Mouse (Mus musculus): Measurements from ENCODE around the gene Atp8b2. TPM values are rescaled to one million over a fixed set of nuclear protein-coding genes. Genes with fewer than 3 reads are reported as not detected.
A peak's percentile ranks its signal among the peaks of the same experiment; 100 is the strongest.

Atp8b2 gene
- 10 to 100 TPM; 64.6 to 67.7 TPM for total RNA-seq (2021)
- long read RNA-seq, experiment 1, full-length matches to known transcripts: 20 of 43 reads
- long read RNA-seq, experiment 1, partial matches to known transcripts: 7 of 43 reads
- long read RNA-seq, experiment 1, other reads (novel, unspliced or antisense): 16 of 43 reads
- long read RNA-seq, experiment 2, full-length matches to known transcripts: 34 of 59 reads
- long read RNA-seq, experiment 2, partial matches to known transcripts: 10 of 59 reads
- long read RNA-seq, experiment 2, other reads (novel, unspliced or antisense): 15 of 59 reads

DNA sequence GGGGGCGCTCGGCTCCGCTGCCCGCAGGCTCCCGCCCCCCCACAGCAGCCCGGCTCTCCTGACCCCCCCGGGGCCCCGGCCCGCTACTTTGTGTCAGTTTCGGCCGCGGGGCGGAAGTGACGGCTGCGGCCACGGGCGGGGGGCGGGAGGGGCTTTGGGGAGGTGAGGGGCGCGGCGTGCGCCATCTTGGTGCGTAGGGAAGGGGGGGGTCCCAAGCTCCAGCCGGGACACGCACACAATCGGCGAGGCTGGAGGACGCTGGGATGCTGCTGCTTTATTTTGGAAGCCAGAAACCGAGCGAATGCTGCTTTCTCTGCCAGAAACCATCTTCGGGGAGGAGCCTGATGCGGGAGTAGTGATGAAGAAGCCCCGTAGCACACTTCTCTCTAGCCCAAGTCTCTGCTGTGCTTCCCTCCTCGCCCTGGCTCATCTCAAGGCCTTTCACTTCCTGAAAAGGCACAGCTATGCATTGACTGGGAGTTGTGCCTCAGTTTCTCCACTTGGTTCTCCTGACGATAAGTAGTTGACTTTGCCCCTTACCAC, at the start of gene Atp8b2:
TSS of gene Atp8b2 (minus strand) at position 288 of the 543 bp plus-strand sequence.
- peak; percentile 50 to 74 for DNase-seq (ENCODE audit: low spot score in 2 of 2)

DNA sequence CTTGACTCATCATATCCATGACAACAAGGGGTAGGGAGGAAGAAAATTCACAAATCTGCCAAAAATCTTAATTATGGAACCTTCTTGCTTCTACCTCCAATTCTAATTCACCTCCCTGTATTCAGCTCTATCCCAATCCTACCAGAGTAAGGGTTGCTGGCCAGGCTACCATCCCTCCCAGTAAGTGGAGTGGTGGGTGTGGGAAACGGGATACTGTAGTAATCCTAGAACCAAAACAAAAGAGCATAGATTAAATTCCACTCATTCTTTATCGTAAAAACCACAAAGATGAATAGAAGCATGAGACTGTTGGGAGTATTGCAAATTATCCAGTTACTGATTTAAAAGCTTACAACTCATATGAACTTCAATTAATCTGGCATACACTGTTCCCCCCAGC, 47.0 kb upstream of the Atp8b2 start:
- no peak for DNase-seq (ENCODE audit: low spot score in 2 of 2)

DNA sequence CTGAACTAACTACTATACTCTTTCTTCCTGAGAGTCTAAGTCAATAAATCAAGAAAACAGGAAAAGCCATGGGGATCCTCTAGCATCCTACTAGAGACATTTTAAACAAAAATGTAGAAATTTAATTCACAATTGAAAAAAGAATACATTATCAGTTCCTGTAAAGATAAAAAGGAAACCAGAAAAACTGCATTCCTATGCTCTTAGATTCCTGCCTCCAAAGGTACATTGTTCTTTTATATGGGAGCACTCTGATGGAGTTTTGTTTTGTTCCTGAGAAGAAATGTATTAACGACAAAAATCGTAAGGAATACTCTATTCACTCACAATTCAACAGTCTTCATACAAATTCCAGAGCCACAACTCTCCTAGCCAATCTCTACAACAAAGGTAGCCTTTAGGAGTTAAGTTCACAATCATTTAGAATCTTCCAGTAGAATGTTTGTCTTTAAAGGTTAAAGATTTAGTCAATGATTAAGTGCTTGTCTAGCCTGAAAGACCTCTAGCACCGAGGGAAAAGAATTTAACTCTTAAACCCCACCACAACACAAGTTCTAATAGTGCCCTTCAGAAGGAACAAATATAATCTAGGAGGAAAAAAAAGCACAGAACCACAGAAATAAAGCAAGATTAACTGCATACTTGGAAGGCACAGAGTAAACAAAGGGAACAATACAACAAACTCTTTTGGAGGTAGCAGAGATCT, 40.9 kb upstream of the Atp8b2 start:
- no peak for DNase-seq (ENCODE audit: low spot score in 2 of 2)

DNA sequence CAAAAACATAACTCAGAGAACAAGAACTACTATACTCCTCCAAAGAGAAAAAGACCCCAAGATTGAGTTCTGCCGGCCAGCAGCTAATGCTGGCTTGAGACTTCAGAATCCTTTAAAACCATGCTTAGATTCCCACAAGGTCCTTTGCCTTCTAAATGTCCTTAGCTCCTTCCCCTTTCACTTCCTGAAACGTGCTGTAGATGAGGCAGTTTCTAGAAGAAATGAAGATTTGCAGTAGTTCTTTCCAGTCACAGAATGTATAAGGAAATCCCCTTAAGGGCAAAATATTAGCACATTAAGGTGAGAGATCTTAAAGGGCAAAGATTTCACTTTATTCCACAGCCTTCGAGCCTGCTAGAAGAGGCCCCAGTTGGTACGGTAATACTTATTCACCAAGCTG, 36.5 kb upstream of the Atp8b2 start:
- DNase-seq (ENCODE audit: low spot score in 2 of 2): no peak

DNA sequence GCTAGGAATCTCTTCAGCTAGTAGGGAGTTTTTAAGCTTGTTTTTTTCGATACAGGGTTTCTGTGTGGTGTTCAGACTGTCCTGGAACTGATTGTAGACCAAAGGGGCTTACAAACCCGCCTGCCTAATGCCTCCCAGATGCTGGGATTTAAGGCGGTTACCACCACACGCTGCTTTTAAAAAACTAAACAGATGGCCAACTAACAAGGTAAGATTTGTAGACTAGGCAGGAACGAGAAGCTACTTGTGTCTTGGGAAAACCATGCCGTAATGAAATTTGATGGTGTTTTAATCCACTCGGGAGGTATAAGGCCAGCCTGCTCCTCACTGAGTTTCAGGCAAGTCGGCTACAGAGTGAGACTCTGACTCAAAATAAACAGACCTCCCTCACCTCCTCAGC, 35.8 kb upstream of the Atp8b2 start:
- DNase-seq (ENCODE audit: low spot score in 2 of 2): no peak

DNA sequence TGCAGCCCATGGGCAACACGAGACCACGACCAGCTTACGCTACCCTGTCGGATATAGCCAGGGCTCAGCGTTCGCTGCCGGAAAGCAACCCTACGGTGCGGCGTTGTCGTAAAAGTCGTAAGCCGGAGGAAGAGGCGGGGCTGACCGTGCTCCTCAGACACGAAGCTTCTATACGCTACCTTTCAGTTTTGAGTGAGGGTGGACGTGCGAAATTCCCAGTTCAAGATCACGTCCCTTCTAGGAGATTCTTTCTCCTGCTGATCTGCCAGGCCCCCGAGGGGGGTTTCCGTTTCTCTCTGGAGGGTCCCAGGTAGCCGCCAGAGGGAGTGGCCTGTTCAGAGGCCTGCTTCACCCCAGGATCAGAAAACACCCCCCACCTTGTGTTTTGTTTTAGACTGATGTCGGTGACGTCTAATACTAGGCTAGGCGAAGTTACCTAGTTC, 35.3 kb upstream of the Atp8b2 start, which contains the start of gene Hax1:
TSS of gene Hax1 (minus strand) at position 169 of the 443 bp plus-strand sequence.
- DNase-seq (ENCODE audit: low spot score in 2 of 2): peak; percentile 73 to 94

DNA sequence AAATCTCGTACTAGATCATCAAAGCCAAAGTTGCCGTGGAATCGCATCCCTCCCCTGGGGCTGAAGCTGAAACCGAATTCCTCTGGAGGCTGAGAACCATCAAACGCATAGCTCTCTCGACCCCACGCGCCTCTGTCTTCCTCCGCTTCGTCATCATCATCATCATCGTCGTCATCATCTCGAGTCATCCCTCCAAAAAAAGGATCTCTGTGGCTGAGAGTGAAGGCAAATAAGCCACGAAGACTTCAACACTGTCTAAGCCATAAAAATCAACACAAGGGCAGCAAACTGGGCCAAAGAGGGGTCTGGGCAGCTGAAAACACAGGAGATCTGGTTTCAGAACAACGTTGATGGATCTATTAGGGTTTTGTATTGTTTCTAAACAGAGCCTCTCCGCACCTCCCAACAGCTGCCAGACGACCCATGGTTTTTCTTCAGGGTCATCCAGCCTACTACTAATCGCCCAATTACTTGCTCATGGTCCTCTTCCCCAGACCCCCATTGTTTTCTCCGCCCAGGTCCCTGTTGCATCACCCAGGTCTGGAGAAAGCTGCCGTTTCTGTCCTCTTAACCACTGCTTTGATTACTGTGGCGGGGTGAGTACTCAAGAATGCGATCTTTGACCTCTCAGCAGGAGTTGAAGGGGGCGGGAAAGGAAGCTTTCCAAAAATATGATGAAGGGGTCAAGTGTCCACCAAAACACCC, 34.6 kb upstream of the Atp8b2 start:
- peak in 1 of 2 experiments; percentile 10 for DNase-seq (ENCODE audit: low spot score in 2 of 2)

DNA sequence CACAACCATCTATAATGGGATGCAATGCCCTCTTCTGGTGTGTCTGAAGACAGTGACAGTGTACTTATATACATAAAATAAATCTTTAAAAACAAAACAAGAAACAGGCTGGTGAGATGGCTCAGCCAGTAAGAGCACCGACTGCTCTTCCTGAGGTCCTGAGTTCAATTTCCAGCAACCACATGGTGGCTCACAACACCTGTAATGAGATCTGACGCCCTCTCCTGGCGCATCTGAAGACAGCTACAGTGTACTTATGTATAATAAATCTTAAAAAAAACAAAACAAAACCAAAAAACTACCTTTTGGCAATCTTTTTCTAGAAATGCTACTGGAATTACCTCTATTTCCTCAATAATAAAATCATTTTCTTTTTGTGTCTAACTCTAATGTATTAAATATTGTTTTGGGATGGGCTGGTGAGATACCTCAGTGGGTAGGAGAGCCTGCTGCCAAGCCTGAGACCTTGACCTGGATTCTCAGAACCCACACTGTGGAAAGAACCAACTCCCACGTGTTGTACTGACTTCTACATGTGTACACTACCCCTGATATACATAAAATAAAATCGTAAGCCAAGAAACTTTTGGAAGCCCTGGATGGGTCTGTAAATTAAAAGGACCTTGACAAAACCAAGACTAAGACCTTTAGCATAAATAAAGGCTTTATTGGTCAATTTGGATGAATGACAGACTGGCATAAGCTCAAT, 31.7 kb upstream of the Atp8b2 start:
- DNase-seq (ENCODE audit: low spot score in 2 of 2): no peak

DNA sequence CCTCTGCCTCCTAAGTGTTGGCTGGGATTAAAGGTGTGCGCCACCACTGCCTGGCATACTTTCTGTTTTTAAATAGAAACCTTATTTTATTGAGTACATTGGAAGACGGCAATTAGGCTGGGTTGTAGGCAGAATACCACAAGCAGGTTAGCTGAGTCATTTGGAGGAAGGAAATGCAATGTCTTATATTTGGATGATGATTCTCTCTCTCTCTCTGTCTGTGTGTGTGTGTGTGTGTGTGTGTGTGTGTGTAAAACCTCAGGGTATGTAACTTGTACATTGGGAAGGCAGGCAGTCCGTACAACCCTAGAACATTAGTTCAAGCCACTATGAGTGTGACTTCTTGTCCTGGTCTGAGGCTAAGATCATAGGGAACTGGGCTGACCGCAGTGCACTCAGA, 24.5 kb upstream of the Atp8b2 start:
- no peak for DNase-seq (ENCODE audit: low spot score in 2 of 2)

DNA sequence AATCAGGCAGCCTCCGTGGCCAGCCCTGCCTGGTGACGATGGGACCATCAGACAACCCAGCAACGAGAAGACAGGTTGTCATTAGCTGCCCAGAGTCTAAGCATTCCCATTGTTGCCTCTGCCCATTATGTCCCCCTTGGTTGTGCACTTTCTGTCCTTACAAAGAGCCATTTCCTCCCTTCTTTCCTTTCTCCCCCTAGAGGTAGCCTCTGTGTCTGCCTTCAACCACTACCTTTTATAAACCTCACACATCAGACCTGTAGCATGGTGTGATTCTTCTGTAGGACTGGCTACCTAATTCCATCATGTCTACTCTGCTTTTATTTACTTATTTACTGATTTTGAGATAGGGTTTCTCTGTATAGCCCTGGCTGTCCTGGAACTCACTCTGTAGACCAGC, 23.9 kb upstream of the Atp8b2 start:
- DNase-seq (ENCODE audit: low spot score in 2 of 2): no peak

DNA sequence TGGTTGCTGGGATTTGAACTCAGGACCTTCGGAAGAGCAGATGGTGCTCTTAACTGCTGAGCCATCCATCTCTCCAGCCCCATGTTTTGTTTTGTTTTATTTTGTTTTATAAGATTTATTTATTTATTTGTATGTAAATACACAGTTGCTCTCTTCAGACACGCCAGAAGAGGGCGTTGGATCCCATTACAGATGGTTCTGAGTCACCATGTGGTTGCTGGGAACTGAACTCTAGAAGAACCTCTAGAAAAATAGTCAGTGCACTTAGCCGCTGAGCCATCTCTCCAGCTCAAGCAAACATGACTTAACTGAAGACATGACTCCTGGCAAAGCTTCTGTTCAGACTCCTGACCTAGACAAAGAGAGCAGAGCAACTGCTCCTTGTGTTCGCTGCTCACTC, 19.1 kb upstream of the Atp8b2 start:
- no peak for DNase-seq (ENCODE audit: low spot score in 2 of 2)

DNA sequence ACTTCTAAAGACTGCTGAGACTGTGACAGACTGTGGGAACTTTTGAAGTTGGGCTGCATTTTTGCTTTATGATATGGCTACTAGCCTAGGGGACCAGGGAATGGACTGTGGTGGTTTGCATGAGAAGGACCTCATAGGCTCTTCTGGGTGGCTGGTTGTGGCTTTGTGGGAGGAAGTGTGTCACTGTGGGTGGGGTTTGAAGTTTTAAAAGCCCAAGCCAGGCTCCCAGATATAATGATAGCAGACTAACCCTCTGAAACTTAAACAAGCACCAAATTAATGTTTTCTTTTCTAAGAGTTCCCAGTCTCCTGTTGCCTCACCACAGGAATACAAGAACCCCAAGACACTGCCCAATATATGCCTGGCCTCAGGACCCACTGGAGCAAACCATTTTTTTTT, 13.6 kb upstream of the Atp8b2 start:
- DNase-seq (ENCODE audit: low spot score in 2 of 2): no peak

DNA sequence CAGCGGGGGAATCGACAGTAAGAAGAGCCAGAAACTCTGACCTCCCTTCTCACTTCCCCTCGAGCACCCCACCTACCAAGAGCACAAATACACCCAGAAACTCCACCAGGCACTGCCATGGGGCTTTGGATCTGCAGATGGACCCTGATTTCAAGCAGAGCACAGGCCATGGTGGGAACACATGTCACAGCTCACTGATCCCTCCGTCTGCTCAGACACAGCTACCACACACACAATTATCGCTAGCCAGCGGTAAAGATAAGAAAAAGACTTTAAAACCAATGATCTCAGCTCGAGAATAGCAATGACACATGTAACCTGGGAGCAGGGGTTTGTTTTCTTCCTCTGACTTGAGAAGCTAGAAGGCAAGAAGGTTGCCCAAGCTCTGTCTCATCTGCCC, 5.2 kb upstream of the Atp8b2 start:
- DNase-seq (ENCODE audit: low spot score in 2 of 2): no peak

DNA sequence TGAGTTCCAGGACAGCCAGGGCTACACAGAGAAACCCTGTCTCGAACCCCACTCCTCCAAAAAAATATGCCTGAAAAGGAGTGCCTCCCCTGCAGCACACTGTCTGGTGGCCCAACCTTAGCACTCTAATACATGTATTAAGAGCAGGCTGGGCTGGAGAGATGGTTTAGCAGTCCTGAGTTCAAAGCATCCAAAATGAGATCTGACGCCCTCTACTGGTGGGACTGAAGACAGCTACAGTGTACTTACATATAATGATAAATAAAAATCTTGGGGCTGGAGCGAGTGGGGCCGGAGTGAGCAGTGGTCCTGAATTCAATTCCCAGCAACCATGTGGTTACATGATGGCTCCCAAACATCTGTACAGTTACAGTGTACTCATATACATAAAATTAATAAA, 3.6 kb upstream of the Atp8b2 start:
- DNase-seq (ENCODE audit: low spot score in 2 of 2): no peak

DNA sequence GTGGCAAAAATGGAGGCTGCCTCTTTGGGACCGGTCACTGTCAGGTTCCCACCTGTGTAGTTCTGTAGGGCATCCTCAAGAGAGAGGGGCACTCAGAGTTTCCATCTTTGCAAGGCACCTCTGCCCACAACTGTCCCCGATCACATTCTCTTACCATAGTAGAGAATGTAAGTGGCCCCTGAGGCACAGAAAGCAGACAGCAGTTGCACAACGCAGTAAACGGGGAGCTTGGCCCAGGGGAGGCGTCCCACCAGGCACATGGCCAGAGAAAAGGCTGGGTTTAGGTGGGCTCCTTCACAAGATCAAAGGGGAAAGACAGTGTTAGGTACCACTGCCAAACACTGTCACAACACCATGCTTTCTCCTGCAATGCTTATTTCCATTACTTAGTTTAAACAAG, 2.7 kb upstream of the Atp8b2 start:
- DNase-seq (ENCODE audit: low spot score in 2 of 2): no peak

DNA sequence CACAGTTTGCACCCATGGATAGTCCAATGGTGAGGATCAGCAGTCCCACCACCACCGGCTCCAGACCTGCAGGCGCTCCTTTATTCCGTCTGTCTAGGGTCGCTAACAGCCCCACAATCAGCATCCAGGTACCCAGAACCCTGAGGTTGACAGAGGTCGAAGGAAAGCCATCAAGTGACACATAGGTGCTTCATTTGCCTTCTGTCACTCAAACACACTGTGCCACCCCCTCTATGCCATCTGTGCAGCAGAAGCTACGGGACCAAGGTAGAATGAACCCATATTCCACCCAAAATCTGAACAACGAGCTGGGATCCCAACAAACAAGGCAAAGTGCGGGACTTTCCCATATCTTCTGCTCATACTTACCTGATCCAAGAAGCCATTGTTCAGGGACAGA, 2.2 kb upstream of the Atp8b2 start:
- no peak for DNase-seq (ENCODE audit: low spot score in 2 of 2)

DNA sequence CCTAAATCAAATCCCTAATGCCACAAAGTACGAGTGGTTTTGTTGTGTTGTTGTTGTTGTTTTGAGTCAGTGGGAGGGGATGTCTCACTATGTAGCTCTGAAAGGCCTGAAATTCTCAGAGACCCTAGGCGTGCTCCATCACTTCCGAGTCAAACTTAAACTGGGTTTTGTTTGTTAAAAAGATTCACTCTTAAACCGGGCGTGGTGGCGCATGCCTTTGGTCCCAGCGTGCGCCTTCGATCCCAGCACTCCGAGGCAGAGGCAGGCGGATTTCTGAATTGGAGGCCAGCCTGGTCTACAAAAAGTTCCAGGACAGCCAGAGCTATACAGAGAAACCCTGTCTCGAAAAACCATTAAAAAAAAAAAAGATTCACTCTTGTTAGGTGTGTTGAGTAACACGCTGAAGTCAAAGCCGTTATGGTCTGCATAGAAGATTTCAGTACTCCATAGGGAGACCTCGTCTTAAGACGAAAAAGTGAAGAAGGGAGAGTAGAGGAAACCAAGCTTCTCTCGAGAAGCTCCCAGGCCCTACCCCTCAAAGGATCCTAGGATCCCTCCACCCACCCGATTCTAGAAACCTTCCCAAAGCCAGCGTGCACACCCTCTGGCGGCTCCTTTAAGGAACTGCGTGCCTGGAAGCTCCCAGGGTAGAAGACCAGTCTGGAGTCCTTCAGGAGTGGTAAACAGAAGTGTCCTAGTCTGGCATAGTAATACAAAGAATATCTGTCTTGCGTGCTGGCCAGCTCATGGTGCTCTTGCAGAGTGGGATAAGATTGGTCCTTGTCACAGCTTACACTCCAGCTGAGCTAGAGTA, 825 bp upstream of the Atp8b2 start:
- DNase-seq (ENCODE audit: low spot score in 2 of 2): peak; percentile 53 to 65

DNA sequence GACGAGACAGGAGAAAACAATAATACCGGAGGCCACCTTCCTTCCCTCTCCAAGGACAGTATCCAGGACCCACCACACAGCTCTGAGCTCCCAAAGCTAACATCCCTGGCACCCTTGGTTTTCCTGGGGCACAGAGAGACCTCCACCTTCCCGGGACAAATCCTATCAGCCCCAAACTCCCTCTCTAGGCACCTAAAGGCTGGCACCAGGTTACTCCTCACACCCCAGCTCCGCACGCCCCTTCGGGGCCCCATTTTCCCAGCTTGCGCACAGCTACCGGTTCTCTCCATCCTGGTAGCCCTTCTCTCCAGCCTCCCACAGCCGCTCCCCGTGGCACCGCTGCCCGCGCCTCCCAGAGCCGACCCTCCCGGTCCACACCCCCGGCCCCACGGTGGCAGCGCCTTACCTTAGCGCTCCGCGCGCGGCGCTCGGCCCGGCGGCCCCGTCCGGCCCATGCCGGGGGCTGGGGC, 522 bp downstream of the Atp8b2 start:
- DNase-seq (ENCODE audit: low spot score in 2 of 2): peak in 1 of 2 experiments; percentile 44

DNA sequence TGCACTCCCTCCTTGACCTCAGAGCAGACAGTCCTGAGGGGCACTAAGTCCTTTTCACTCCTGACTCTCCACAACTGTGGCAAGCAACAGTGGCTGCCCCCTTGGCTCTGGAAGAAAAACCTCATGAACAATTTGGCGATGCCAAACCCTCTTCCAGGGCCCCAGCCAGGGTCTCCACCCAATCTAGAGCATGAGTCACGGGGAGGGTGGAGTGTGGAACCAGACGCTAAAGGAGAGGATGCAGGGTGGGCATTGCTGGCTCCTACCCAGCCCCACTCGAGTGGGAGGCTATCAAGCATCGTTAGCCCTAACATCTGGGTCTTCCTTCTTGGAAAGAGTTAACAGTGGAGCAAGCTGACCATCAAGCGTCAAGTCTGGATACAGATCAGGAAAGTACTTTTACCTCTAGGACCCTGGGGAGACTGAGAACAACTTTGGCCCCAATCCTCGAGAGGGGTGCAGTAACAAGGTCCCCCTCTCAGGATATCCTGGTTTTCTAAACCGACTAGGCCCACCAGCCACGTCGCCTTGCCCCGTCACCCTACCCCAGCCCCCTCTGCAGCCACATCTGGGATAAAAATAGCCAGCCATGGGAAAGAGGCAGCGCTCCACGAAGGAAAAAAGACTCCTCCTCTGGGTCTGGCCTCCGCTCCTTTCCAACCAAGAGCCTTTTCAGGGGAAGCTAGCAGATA, 1.1 kb downstream of the Atp8b2 start:
- DNase-seq (ENCODE audit: low spot score in 2 of 2): peak; percentile 39 to 48

DNA sequence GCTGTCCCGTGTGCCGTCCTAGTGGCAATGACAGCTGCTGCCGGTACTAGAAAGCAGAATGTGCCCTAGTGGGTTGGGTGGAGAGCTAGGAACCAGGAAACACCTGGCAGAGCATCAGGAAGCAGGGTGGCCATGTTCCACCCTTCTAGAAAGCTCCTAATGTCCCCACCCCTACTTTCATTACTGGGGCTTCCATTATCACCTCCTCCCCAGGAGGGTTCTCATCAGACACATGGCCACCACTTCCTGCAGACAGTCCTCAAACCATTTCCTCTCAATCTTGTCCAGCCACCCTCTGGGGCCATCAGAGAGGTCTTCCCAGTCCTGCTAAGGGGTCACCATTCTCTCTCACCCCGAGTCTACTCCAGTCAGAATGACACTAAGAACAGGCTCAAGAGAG, 1.9 kb downstream of the Atp8b2 start:
- DNase-seq (ENCODE audit: low spot score in 2 of 2): no peak

Measured in gastrocnemius, postnatal 4 days (tissue).